Mouse (Mus musculus) kidney, embryonic 14.5 days (tissue): ENCODE data around the gene Lgr4. TPM values are rescaled to one million over a fixed set of nuclear protein-coding genes. Genes with fewer than 3 reads are reported as not detected.

Source experiments
- ATAC-seq: fragments of 200-750 bp; cut with Nextera tagmentation; 2 replicates; pipeline ENCODE4 v1.8.0; 2017; ENCODE audit warnings: moderate number of reproducible peaks, mild to moderate bottlenecking, moderate TSS enrichment, moderate library complexity; ENCODE audit not compliant: low FRiP score, low TSS enrichment
- H3K27ac ChIP-seq: fragments of 300-500 bp; sonication (generic); 2 replicates; pipeline ENCODE4 v1.5.1; 2014; ENCODE audit warnings: low read depth, mild to moderate bottlenecking, low read length, moderate library complexity, mixed read lengths
- H3K27me3 ChIP-seq: fragments of 300-500 bp; sonication (generic); 2 replicates; pipeline ENCODE4 v1.6.1; 2014; ENCODE audit warnings: mild to moderate bottlenecking, low read length; ENCODE audit not compliant: control insufficient read depth, insufficient read depth
- H3K36me3 ChIP-seq: fragments of 300-500 bp; sonication (generic); 2 replicates; pipeline ENCODE4 v1.6.1; 2014; ENCODE audit warnings: low read length, mixed read lengths; ENCODE audit not compliant: control insufficient read depth, insufficient read depth
- H3K4me1 ChIP-seq: fragments of 300-500 bp; sonication (generic); 2 replicates; pipeline ENCODE4 v1.6.1; 2014; ENCODE audit warnings: low read length, mixed read lengths; ENCODE audit not compliant: control insufficient read depth, insufficient read depth
- H3K4me2 ChIP-seq: fragments of 300-500 bp; sonication (generic); replicated peaks from 2 replicates; pipeline ENCODE4 v1.6.1; 2014; ENCODE audit warnings: low read depth, mild to moderate bottlenecking, low read length
- H3K4me3 ChIP-seq: fragments of 300-500 bp; sonication (generic); 2 replicates; pipeline ENCODE4 v1.5.1; 2014; ENCODE audit warnings: mild to moderate bottlenecking, low read length
- H3K9ac ChIP-seq: fragments of 300-500 bp; sonication (generic); 2 replicates; pipeline ENCODE4 v1.6.1; 2014; ENCODE audit warnings: low read depth, mild to moderate bottlenecking, low read length, moderate library complexity
- H3K9me3 ChIP-seq: fragments of 300-500 bp; sonication (generic); 2 replicates; pipeline ENCODE4 v1.6.1; 2016; ENCODE audit warnings: low read length; ENCODE audit not compliant: control insufficient read depth
- WGBS: fragments of 180-500 bp; shearing (Covaris S2); extraction: QIAGEN DNeasy Blood & Tissue Kit; methylation state at CpG from one replicate; pipeline ENCODE4 v1.1.7; 2014; 5-methylcytosine and 5-hydroxymethylcytosine counted together
- polyA plus RNA-seq: library from polyadenylated mRNA; unstranded; fragments of >200 nt; fragmentation: Nextera tagmentation; extraction: Ambion mirVana; gene quantifications from 2 replicates; pipeline ENCODE4 v1.2.1, GENCODE M21; 2014

The Lgr4 gene
- polyA plus RNA-seq, 1 experiment from 2014 or later: 41.7 TPM

- ATAC-seq: no peak
- WGBS: 83% methylated on average over 2 of the region's 2 CpGs
Measured at GRCm38 (mm10) chr2:109972310-109972709, 54.9 kb downstream of the Lgr4 start.

GRCm38 (mm10) chr2:109972922-109973321 is 55.5 kb downstream of the Lgr4 start:
- no peak overlapping the region for H3K9ac ChIP-seq
- no peaks in the 10 kb centered on the region for H3K27me3 ChIP-seq
- H3K36me3 ChIP-seq: peaks cover 6% of the 10 kb centered on the region
- H3K9me3 ChIP-seq: no peaks in the 10 kb centered on the region
- H3K4me3 ChIP-seq: no peak overlapping the region
- WGBS: 79% methylated on average over 7 of the region's 7 CpGs
- H3K4me1 ChIP-seq: peaks cover 22% of the 10 kb centered on the region
- no peak for ATAC-seq
- no peak overlapping the region for H3K27ac ChIP-seq
- H3K4me2 ChIP-seq: no peak overlapping the region

More at GRCm38 (mm10) chr2:109972310-109972709, 54.9 kb downstream of the Lgr4 start:
- Histone ChIP-seq H3K27me3 (no peaks in the 10 kb centered on the region), H3K4me3 (no peak overlapping the region), H3K4me1 (peaks cover 24% of the 10 kb centered on the region), H3K36me3 (peaks cover 6% of the 10 kb centered on the region), H3K4me2 (no peak overlapping the region), H3K9me3 (no peaks in the 10 kb centered on the region), H3K27ac (no peak overlapping the region), H3K9ac (no peak overlapping the region)

- Histone ChIP-seq H3K4me3 (no peak overlapping the region), H3K27ac (no peak overlapping the region), H3K9ac (no peak overlapping the region), H3K36me3 (peaks cover 6% of the 10 kb centered on the region), H3K9me3 (no peaks in the 10 kb centered on the region), H3K27me3 (no peaks in the 10 kb centered on the region), H3K4me2 (no peak overlapping the region), H3K4me1 (peaks cover 14% of the 10 kb centered on the region)
- ATAC-seq: no peak
- WGBS: 96% methylated on average over 7 of the region's 7 CpGs
Measured at GRCm38 (mm10) chr2:109974807-109975206, 57.4 kb downstream of the Lgr4 start.

- H3K4me3 ChIP-seq: no peak overlapping the region
- no peak for ATAC-seq
- H3K9me3 ChIP-seq: no peaks in the 10 kb centered on the region
- no peaks in the 10 kb centered on the region for H3K27me3 ChIP-seq
- H3K4me2 ChIP-seq: no peak overlapping the region
- no peak overlapping the region for H3K27ac ChIP-seq
- H3K9ac ChIP-seq: no peak overlapping the region
- peaks cover 10% of the 10 kb centered on the region for H3K36me3 ChIP-seq
- 0 out of 2 replicates have a peak, but pooled peaks cover 5% of the 10 kb centered on the region for H3K4me1 ChIP-seq
- 92% methylated on average over 2 of the region's 2 CpGs for WGBS
Measured at GRCm38 (mm10) chr2:109976181-109976580, 58.7 kb downstream of the Lgr4 start.

- H3K4me3 ChIP-seq: no peak overlapping the region
- peaks cover 10% of the 10 kb centered on the region for H3K36me3 ChIP-seq
- H3K27me3 ChIP-seq: no peaks in the 10 kb centered on the region
- ATAC-seq: no peak
- no peak overlapping the region for H3K4me2 ChIP-seq
- WGBS: 78% methylated on average over 6 of the region's 6 CpGs
- 0 out of 2 replicates have a peak, but pooled peaks cover 5% of the 10 kb centered on the region for H3K4me1 ChIP-seq
- no peak overlapping the region for H3K9ac ChIP-seq
- H3K9me3 ChIP-seq: no peaks in the 10 kb centered on the region
- H3K27ac ChIP-seq: no peak overlapping the region
Measured at GRCm38 (mm10) chr2:109977322-109977721, 59.9 kb downstream of the Lgr4 start.

- ATAC-seq: no peak
- Histone ChIP-seq H3K27ac (no peak overlapping the region), H3K4me3 (no peak overlapping the region), H3K36me3 (peaks cover 10% of the 10 kb centered on the region), H3K4me2 (no peak overlapping the region), H3K9me3 (no peaks in the 10 kb centered on the region), H3K4me1 (0 out of 2 replicates have a peak, but pooled peaks cover 5% of the 10 kb centered on the region), H3K27me3 (no peaks in the 10 kb centered on the region), H3K9ac (no peak overlapping the region)
Measured at GRCm38 (mm10) chr2:109979209-109979608, 61.8 kb downstream of the Lgr4 start.

- Histone ChIP-seq H3K4me3 (no peak overlapping the region), H3K27me3 (no peaks in the 10 kb centered on the region), H3K9ac (no peak overlapping the region), H3K4me2 (no peak overlapping the region), H3K27ac (no peak overlapping the region), H3K9me3 (no peaks in the 10 kb centered on the region), H3K36me3 (peaks cover 3% of the 10 kb centered on the region; the same call in 1 of the 2 replicates), H3K4me1 (peaks cover 28% of the 10 kb centered on the region)
- no peak for ATAC-seq
- 84% methylated on average over 6 of the region's 6 CpGs for WGBS
Measured at GRCm38 (mm10) chr2:109983435-109983834, 66.0 kb downstream of the Lgr4 start.

GRCm38 (mm10) chr2:109984930-109985329 is 67.5 kb downstream of the Lgr4 start:
- 80% methylated on average over 1 of the region's 1 CpGs for WGBS
- Histone ChIP-seq H3K27me3 (no peaks in the 10 kb centered on the region), H3K4me1 (peaks cover 39% of the 10 kb centered on the region), H3K27ac (no peak overlapping the region), H3K36me3 (peaks cover 2% of the 10 kb centered on the region; the same call in 1 of the 2 replicates), H3K4me3 (no peak overlapping the region), H3K4me2 (no peak overlapping the region), H3K9ac (no peak overlapping the region), H3K9me3 (no peaks in the 10 kb centered on the region)
- no peak for ATAC-seq

- Histone ChIP-seq H3K27ac (no peak overlapping the region), H3K4me1 (peaks cover 36% of the 10 kb centered on the region), H3K9me3 (no peaks in the 10 kb centered on the region), H3K4me3 (no peak overlapping the region), H3K9ac (no peak overlapping the region), H3K27me3 (no peaks in the 10 kb centered on the region), H3K36me3 (no peaks in the 10 kb centered on the region; the same call in 1 of the 2 replicates), H3K4me2 (no peak overlapping the region)
- ATAC-seq: no peak
- WGBS: 59% methylated on average over 9 of the region's 9 CpGs
Measured at GRCm38 (mm10) chr2:109985560-109985959, 68.1 kb downstream of the Lgr4 start.
